Mouse (Mus musculus): Measurements from ENCODE around the gene 1810055G02Rik.

1810055G02Rik gene

GRCm38 (mm10) chr19:3695471-3695870 is 12.6 kb upstream of the 1810055G02Rik start:
- no peak for DNase-seq (ENCODE audit: low spot score)

GRCm38 (mm10) chr19:3695976-3696375 is 12.1 kb upstream of the 1810055G02Rik start:
- DNase-seq (ENCODE audit: low spot score): no peak

- no peak for DNase-seq (ENCODE audit: low spot score)
These were observed 10.1 kb upstream of the 1810055G02Rik start for GRCm38 (mm10) chr19:3698035-3698434.

- peak; percentile 71 for DNase-seq (ENCODE audit: low spot score)
These were observed 8.3 kb upstream of the 1810055G02Rik start for GRCm38 (mm10) chr19:3699508-3700438.

GRCm38 (mm10) chr19:3702460-3702859 is 5.6 kb upstream of the 1810055G02Rik start:
- no peak for DNase-seq (ENCODE audit: low spot score)

GRCm38 (mm10) chr19:3706258-3706657 is 1.8 kb upstream of the 1810055G02Rik start:
- no peak for DNase-seq (ENCODE audit: low spot score)

- DNase-seq (ENCODE audit: low spot score): no peak
These were observed 540 bp upstream of the 1810055G02Rik start for GRCm38 (mm10) chr19:3707553-3707952.

GRCm38 (mm10) chr19:3709013-3709787 is 1.1 kb downstream of the 1810055G02Rik start:
- no peak for DNase-seq (ENCODE audit: low spot score)

GRCm38 (mm10) chr19:3710436-3710835 is 2.3 kb downstream of the 1810055G02Rik start:
- no peak for DNase-seq (ENCODE audit: low spot score)

GRCm38 (mm10) chr19:3714381-3714780 is 6.3 kb downstream of the 1810055G02Rik start:
- DNase-seq (ENCODE audit: low spot score): no peak

- DNase-seq (ENCODE audit: low spot score): peak; percentile 72
These were observed 10.6 kb downstream of the 1810055G02Rik start for GRCm38 (mm10) chr19:3718481-3719361.

- DNase-seq (ENCODE audit: low spot score): peak; percentile 70
These were observed 11.3 kb downstream of the 1810055G02Rik start for GRCm38 (mm10) chr19:3719362-3719891.

- DNase-seq (ENCODE audit: low spot score): no peak
These were observed 15.1 kb downstream of the 1810055G02Rik start for GRCm38 (mm10) chr19:3723170-3723569.

GRCm38 (mm10) chr19:3723904-3724303 is 15.8 kb downstream of the 1810055G02Rik start:
- DNase-seq (ENCODE audit: low spot score): no peak

GRCm38 (mm10) chr19:3724779-3725178 is 16.7 kb downstream of the 1810055G02Rik start:
- DNase-seq (ENCODE audit: low spot score): peak; percentile 63

- no peak for DNase-seq (ENCODE audit: low spot score)
These were observed 20.8 kb downstream of the 1810055G02Rik start for GRCm38 (mm10) chr19:3728901-3729300.

GRCm38 (mm10) chr19:3730781-3731646 is 22.9 kb downstream of the 1810055G02Rik start:
- DNase-seq (ENCODE audit: low spot score): no peak

- no peak for DNase-seq (ENCODE audit: low spot score)
These were observed 27.9 kb downstream of the 1810055G02Rik start for GRCm38 (mm10) chr19:3736001-3736400.

GRCm38 (mm10) chr19:3739650-3740049 is 31.6 kb downstream of the 1810055G02Rik start:
- DNase-seq (ENCODE audit: low spot score): no peak

- DNase-seq (ENCODE audit: low spot score): no peak
These were observed 34.6 kb downstream of the 1810055G02Rik start for GRCm38 (mm10) chr19:3742716-3743115.

- no peak for DNase-seq (ENCODE audit: low spot score)
These were observed 35.3 kb downstream of the 1810055G02Rik start for GRCm38 (mm10) chr19:3743362-3743761.

All from urinary bladder, postnatal 25 days (tissue).